9 mouse cellular contexts compared by ENCODE assay signal in genomic region chr17:50069897-50070636, GRCm38 (mm10).
DNase-seq lines count a peak whose midpoint lies in the region; ATAC-seq lines count a peak whose summit lies in the region.
"Had no signal": no experiment of that assay in that cellular context is flagged by ENCODE, and none has a peak within 500 bp of the region (broad histone marks: within the 10 kb centered on the region; RNA-seq: fewer than 3 reads in every experiment).

No protein-coding gene starts in this region.

- no peaks in the 10 kb centered on the region for H3K36me3 ChIP-seq in hindbrain, embryonic 16.5 days (ENCODE audit: control insufficient read depth, insufficient read depth, low read length)
- H3K36me3 ChIP-seq: lung, embryonic 15.5 days had no signal

- H3K27ac ChIP-seq in hindbrain, embryonic 16.5 days (ENCODE audit: low read depth, low read length): no peak overlapping the region
- H3K27ac ChIP-seq: lung, embryonic 15.5 days had no signal

- H3K4me1 ChIP-seq in hindbrain, embryonic 16.5 days (ENCODE audit: control insufficient read depth, insufficient read depth, low read depth, low read length): no peaks in the 10 kb centered on the region

- H3K9me3 ChIP-seq in hindbrain, embryonic 16.5 days (ENCODE audit: control insufficient read depth, low read length): no peaks in the 10 kb centered on the region
- H3K9me3 ChIP-seq: lung, embryonic 15.5 days had no signal

- no peak overlapping the region for H3K4me3 ChIP-seq in hindbrain, embryonic 16.5 days (ENCODE audit: low read length)
- H3K4me3 ChIP-seq: lung, embryonic 15.5 days had no signal

- no peak for ATAC-seq in hindbrain, embryonic 16.5 days

- H3K4me2 ChIP-seq in hindbrain, embryonic 16.5 days (ENCODE audit: low read length): no peak overlapping the region
- H3K4me2 ChIP-seq: lung, embryonic 15.5 days had no signal

- peak; percentile 40 for DNase-seq in spleen, adult 12 weeks (ENCODE audit: low spot score)
- no peak for DNase-seq in spleen, adult 18-20 months
- peak; percentile 73 to 80 for DNase-seq in frontal cortex, adult 2 months (ENCODE audit: extremely low spot score in 1 of 2, low spot score in 1 of 2)
- DNase-seq in layer of hippocampus, adult 8-10 months (ENCODE audit: low spot score in 2 of 2): peak; percentile 65 to 67
- peak; percentile 55 to 79 for DNase-seq in right cerebral cortex, postnatal 10 days (ENCODE audit: low spot score in 2 of 2)
- DNase-seq in yolk sac, embryonic 10.5 days (ENCODE audit: low spot score): no peak
- no peak for DNase-seq in urinary bladder, postnatal 4 days (ENCODE audit: low spot score in 2 of 2)

- no peaks in the 10 kb centered on the region for H3K27me3 ChIP-seq in hindbrain, embryonic 16.5 days (replicated peaks; ENCODE audit: control insufficient read depth, insufficient read depth, low read length)
- H3K27me3 ChIP-seq: lung, embryonic 15.5 days had no signal

- WGBS in hindbrain, embryonic 16.5 days: 57% methylated on average over 10 of the region's 10 CpGs

- H3K9ac ChIP-seq in hindbrain, embryonic 16.5 days (ENCODE audit: low read depth, low read length): no peak overlapping the region
- H3K9ac ChIP-seq: lung, embryonic 15.5 days had no signal

Comparison
In these comparisons a context has a peak if more than half of its experiments do, and no peak if none do; other contexts are left out.
1. DNase-seq: peak in spleen, adult 12 weeks (single experiment), frontal cortex, adult 2 months (2 of 2), layer of hippocampus, adult 8-10 months (2 of 2) and right cerebral cortex, postnatal 10 days (2 of 2); none in spleen, adult 18-20 months (0 of 2), yolk sac, embryonic 10.5 days (single experiment) and urinary bladder, postnatal 4 days (0 of 2).